Mouse (Mus musculus) R1 (cell line): ENCODE measurements at regions not wholly inside any gene's neighbourhood (a gene's known extent, or its start where the extent isn't known, plus 50 kb on each side); places are given as distances from the start of the nearest gene placed in this dataset.

Experiments used
- DNase-seq: peaks from one replicate; pipeline ENCODE4 v3.0.0-alpha.2; 2018; ENCODE audit warnings: low read depth, low spot score

GRCm38 (mm10) chr9:84461441-84461840 lies 536.5 kb downstream of the Bckdhb start:
- DNase-seq: no peak

- peak; percentile 58 for DNase-seq
These were observed 541.8 kb downstream of the Bckdhb start for GRCm38 (mm10) chr9:84466741-84467140.

- DNase-seq: no peak
These were observed 547.8 kb downstream of the Bckdhb start for GRCm38 (mm10) chr9:84472696-84473095.

- DNase-seq: peak; percentile 5
These were observed 551.0 kb downstream of the Bckdhb start for GRCm38 (mm10) chr9:84475906-84476305.

- DNase-seq: peak; percentile 8
These were observed 574.6 kb downstream of the Bckdhb start for GRCm38 (mm10) chr9:84499507-84499906.

GRCm38 (mm10) chr9:84502981-84503380 lies 578.0 kb downstream of the Bckdhb start:
- peak; percentile 89 for DNase-seq

GRCm38 (mm10) chr9:84517064-84517463 lies 592.1 kb downstream of the Bckdhb start:
- DNase-seq: no peak

- DNase-seq: peak; percentile 16
These were observed 620.5 kb downstream of the Bckdhb start for GRCm38 (mm10) chr9:84545431-84545830.

GRCm38 (mm10) chr9:84548012-84548660 lies 623.2 kb downstream of the Bckdhb start:
- DNase-seq: no peak

- DNase-seq: no peak
These were observed 630.3 kb downstream of the Bckdhb start for GRCm38 (mm10) chr9:84555237-84555636.

- DNase-seq: no peak
These were observed 631.4 kb downstream of the Bckdhb start for GRCm38 (mm10) chr9:84556261-84556844.

- DNase-seq: no peak
These were observed 633.4 kb downstream of the Bckdhb start for GRCm38 (mm10) chr9:84558346-84558745.

- no peak for DNase-seq
These were observed 644.6 kb downstream of the Bckdhb start for GRCm38 (mm10) chr9:84569533-84569932.

GRCm38 (mm10) chr9:84577781-84578180 lies 652.8 kb downstream of the Bckdhb start:
- no peak for DNase-seq

- no peak for DNase-seq
These were observed 662.8 kb downstream of the Bckdhb start for GRCm38 (mm10) chr9:84587791-84588190.

GRCm38 (mm10) chr9:84594724-84595123 lies 669.8 kb downstream of the Bckdhb start:
- DNase-seq: no peak
